ENCODE assay signal across 9 mouse cellular contexts in the genomic region with DNA sequence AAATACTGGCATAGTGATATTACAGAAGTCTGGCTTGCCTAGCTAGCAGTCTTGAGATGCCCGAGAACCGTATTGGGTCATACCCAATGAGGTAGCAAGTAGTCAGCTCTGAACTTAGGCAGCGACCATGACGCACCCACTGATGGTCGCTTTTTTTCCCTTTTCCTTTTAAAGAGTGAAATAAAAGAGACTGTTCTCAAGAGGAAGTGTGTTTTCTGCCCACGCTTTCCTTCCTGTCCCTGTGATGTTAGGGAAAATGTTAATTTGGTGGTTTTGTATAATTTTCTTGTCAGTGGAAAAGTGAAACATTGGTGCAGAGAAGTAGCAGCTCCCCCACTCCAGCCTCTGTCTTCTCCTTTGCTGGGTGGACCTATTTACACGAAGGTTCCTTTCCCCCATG.
DNase-seq lines count a peak whose midpoint lies in the region; ATAC-seq and TF ChIP-seq lines count a peak whose summit lies in the region.
"Had no signal": no experiment of that assay in that cellular context is flagged by ENCODE, and none has a peak within 500 bp of the region (broad histone marks: within the 10 kb centered on the region; RNA-seq: fewer than 3 reads in every experiment).

No protein-coding gene starts in this region.

- no peaks in the 10 kb centered on the region for H3K27me3 ChIP-seq in heart, embryonic 10.5 days (ENCODE audit: insufficient read depth, poor library complexity, severe bottlenecking)
- H3K27me3 ChIP-seq in midbrain, embryonic 16.5 days (ENCODE audit: control insufficient read depth, insufficient read depth, low read depth, low read length): no peaks in the 10 kb centered on the region
- H3K27me3 ChIP-seq in kidney, embryonic 14.5 days (ENCODE audit: control insufficient read depth, insufficient read depth, low read length): no peaks in the 10 kb centered on the region
- no peaks in the 10 kb centered on the region for H3K27me3 ChIP-seq in stomach, postnatal 0 days (ENCODE audit: control insufficient read depth, insufficient read depth, low read length)
- H3K27me3 ChIP-seq: lung, embryonic 15.5 days had no signal

- TF ChIP-seq EP300 in stomach, postnatal 0 days (optimal IDR thresholded peaks at IDR 0.05): no peak

- 85% methylated on average over 7 of the region's 7 CpGs for WGBS in heart, embryonic 10.5 days
- 81% methylated on average over 7 of the region's 7 CpGs for WGBS in midbrain, embryonic 16.5 days
- 76% methylated on average over 7 of the region's 7 CpGs for WGBS in kidney, embryonic 14.5 days
- 74% methylated on average over 7 of the region's 7 CpGs for WGBS in stomach, postnatal 0 days

- H3K9me3 ChIP-seq in heart, embryonic 10.5 days: no peaks in the 10 kb centered on the region
- no peaks in the 10 kb centered on the region for H3K9me3 ChIP-seq in midbrain, embryonic 16.5 days (replicated peaks; ENCODE audit: control insufficient read depth, low read length, poor library complexity, severe bottlenecking)
- no peaks in the 10 kb centered on the region for H3K9me3 ChIP-seq in kidney, embryonic 14.5 days (ENCODE audit: control insufficient read depth, low read length)
- no peaks in the 10 kb centered on the region for H3K9me3 ChIP-seq in stomach, postnatal 0 days (ENCODE audit: control insufficient read depth, low read length)
- H3K9me3 ChIP-seq: lung, embryonic 15.5 days had no signal

- H3K4me3 ChIP-seq in heart, embryonic 10.5 days: no peak overlapping the region
- H3K4me3 ChIP-seq in midbrain, embryonic 16.5 days (ENCODE audit: low read depth, low read length): no peak overlapping the region
- no peak overlapping the region for H3K4me3 ChIP-seq in kidney, embryonic 14.5 days (ENCODE audit: low read length)
- no peak overlapping the region for H3K4me3 ChIP-seq in stomach, postnatal 0 days (ENCODE audit: low read depth, low read length)
- H3K4me3 ChIP-seq: lung, embryonic 15.5 days had no signal

- H3K4me1 ChIP-seq in heart, embryonic 10.5 days: peaks cover 24% of the 10 kb centered on the region
- peaks cover 3% of the 10 kb centered on the region for H3K4me1 ChIP-seq in midbrain, embryonic 16.5 days (ENCODE audit: control insufficient read depth, insufficient read depth, low read length)
- H3K4me1 ChIP-seq in kidney, embryonic 14.5 days (ENCODE audit: control insufficient read depth, insufficient read depth, low read length): peaks cover 12% of the 10 kb centered on the region; the same call in 1 of the 2 replicates
- no peaks in the 10 kb centered on the region for H3K4me1 ChIP-seq in stomach, postnatal 0 days (replicated peaks; ENCODE audit: control insufficient read depth, insufficient read depth)

- no peak overlapping the region for H3K9ac ChIP-seq in midbrain, embryonic 16.5 days (ENCODE audit: low read depth, low read length)
- H3K9ac ChIP-seq in kidney, embryonic 14.5 days (ENCODE audit: low read depth, low read length): no peak overlapping the region
- no peak overlapping the region for H3K9ac ChIP-seq in stomach, postnatal 0 days (ENCODE audit: low read length)
- H3K9ac ChIP-seq: lung, embryonic 15.5 days had no signal

- TF ChIP-seq CTCF in stomach, postnatal 0 days (IDR thresholded peaks at IDR 0.05; ENCODE audit: low read depth): no peak

- no peak overlapping the region for H3K4me2 ChIP-seq in midbrain, embryonic 16.5 days (ENCODE audit: low read length)
- H3K4me2 ChIP-seq in kidney, embryonic 14.5 days (replicated peaks; ENCODE audit: low read depth, low read length): no peak overlapping the region
- no peak overlapping the region for H3K4me2 ChIP-seq in stomach, postnatal 0 days (replicated peaks; ENCODE audit: low read depth)
- H3K4me2 ChIP-seq: lung, embryonic 15.5 days had no signal

- ATAC-seq in monocyte, adult 5-6 weeks (replicated peaks; ENCODE audit: insufficient number of reproducible peaks, low FRiP score, low TSS enrichment, poor library complexity, severe bottlenecking): peak; percentile 86
- ATAC-seq in midbrain, embryonic 16.5 days: no peak
- no peak for ATAC-seq in kidney, embryonic 14.5 days (ENCODE audit: low FRiP score, low TSS enrichment)
- no peak for ATAC-seq in stomach, postnatal 0 days (ENCODE audit: low FRiP score, low TSS enrichment)

- peak; percentile 94 for DNase-seq in heart, adult 11 months
- no peak for DNase-seq in heart, embryonic 10.5 days (ENCODE audit: low spot score)
- peak; percentile 33 for DNase-seq in spleen, adult 12 weeks (ENCODE audit: low spot score)
- no peak for DNase-seq in spleen, postnatal 14 days (ENCODE audit: low spot score in 2 of 2)
- no peak for DNase-seq in stomach, postnatal 0 days (ENCODE audit: low spot score)

- no peak overlapping the region for H3K27ac ChIP-seq in heart, embryonic 10.5 days
- H3K27ac ChIP-seq in midbrain, embryonic 16.5 days (ENCODE audit: low read length): no peak overlapping the region
- H3K27ac ChIP-seq in kidney, embryonic 14.5 days (ENCODE audit: low read depth, low read length): no peak overlapping the region
- no peak overlapping the region for H3K27ac ChIP-seq in stomach, postnatal 0 days (replicated peaks)
- H3K27ac ChIP-seq: lung, embryonic 15.5 days had no signal

- H3K36me3 ChIP-seq in heart, embryonic 10.5 days: no peaks in the 10 kb centered on the region
- no peaks in the 10 kb centered on the region for H3K36me3 ChIP-seq in midbrain, embryonic 16.5 days (ENCODE audit: control insufficient read depth, insufficient read depth, low read length)
- H3K36me3 ChIP-seq in kidney, embryonic 14.5 days (ENCODE audit: control insufficient read depth, insufficient read depth, low read length): no peaks in the 10 kb centered on the region
- no peaks in the 10 kb centered on the region for H3K36me3 ChIP-seq in stomach, postnatal 0 days (ENCODE audit: control insufficient read depth, insufficient read depth, low read length)
- H3K36me3 ChIP-seq: lung, embryonic 15.5 days had no signal

Comparison
In these comparisons a context has a peak if more than half of its experiments do, and no peak if none do; other contexts are left out.
1. DNase-seq: peak in heart, adult 11 months (single experiment) and spleen, adult 12 weeks (single experiment); none in heart, embryonic 10.5 days (single experiment), spleen, postnatal 14 days (0 of 2) and stomach, postnatal 0 days (single experiment).